Mouse (Mus musculus): Measurements from ENCODE around the gene Olfml1.

DNA sequence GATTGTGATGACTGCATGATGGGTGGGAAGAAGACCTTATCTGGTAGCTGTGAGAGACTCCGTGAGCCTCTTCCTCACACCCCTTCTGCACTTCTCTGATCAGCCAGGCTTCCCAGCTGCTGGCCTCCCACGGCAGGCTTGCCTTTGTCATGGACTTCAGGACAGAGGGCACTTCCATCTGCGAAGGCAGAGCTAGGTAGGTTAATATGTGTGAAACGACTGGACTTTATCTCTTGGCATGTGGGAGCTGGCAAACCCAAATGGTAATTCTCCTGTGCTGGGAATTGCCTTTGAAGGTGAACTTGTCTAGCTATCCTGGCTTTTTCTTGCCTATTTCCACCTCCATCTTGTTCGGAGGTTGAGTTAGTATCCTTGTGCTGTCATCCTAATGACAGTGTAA, 33.4 kb downstream of the Olfml1 start:
- no peak for TF ChIP-seq CTCF (IDR thresholded peaks at IDR 0.05; ENCODE audit: low read depth)
- TF ChIP-seq EP300 (IDR thresholded peaks at IDR 0.05; ENCODE audit: low read depth) = no peak
